Mouse (Mus musculus) liver, embryonic 13.5 days (tissue): ENCODE results near the gene Tia1. TPM values are rescaled to one million over a fixed set of nuclear protein-coding genes. Genes with fewer than 3 reads are reported as not detected.
A peak's percentile ranks its signal among the peaks of the same experiment; 100 is the strongest.

ENCODE experiments used
- ATAC-seq: fragments of 200-750 bp; cut with Nextera tagmentation; 2 replicates; pipeline ENCODE4 v1.8.0; 2017; ENCODE audit warnings: low read depth, mild to moderate bottlenecking, moderate number of reproducible peaks, moderate library complexity
- DNase-seq: peaks from one replicate; pipeline ENCODE4 v3.0.0; 2022
- H3K27ac ChIP-seq: fragments of 300-500 bp; sonication (generic); 2 replicates; pipeline ENCODE4 v1.5.1; 2015; ENCODE audit warnings: moderate library complexity, mild to moderate bottlenecking, inconsistent platforms
- H3K27me3 ChIP-seq: fragments of 300-500 bp; sonication (generic); 2 replicates; pipeline ENCODE4 v1.6.1; 2015; ENCODE audit warnings: mild to moderate bottlenecking, inconsistent platforms
- H3K36me3 ChIP-seq: fragments of 300-500 bp; sonication (generic); 2 replicates; pipeline ENCODE4 v1.6.1; 2015; ENCODE audit warnings: mild to moderate bottlenecking, inconsistent platforms
- H3K4me1 ChIP-seq: fragments of 300-500 bp; sonication (generic); replicated peaks from 2 replicates; pipeline ENCODE4 v1.6.1; 2015; ENCODE audit warnings: inconsistent platforms
- H3K4me2 ChIP-seq: fragments of 300-500 bp; sonication (generic); 2 replicates; pipeline ENCODE4 v1.6.1; 2015; ENCODE audit warnings: inconsistent platforms, mild to moderate bottlenecking, moderate library complexity
- H3K4me3 ChIP-seq: fragments of 300-500 bp; sonication (generic); replicated peaks from 2 replicates; pipeline ENCODE4 v1.5.1; 2015; ENCODE audit warnings: mild to moderate bottlenecking, inconsistent platforms
- H3K9ac ChIP-seq: fragments of 300-500 bp; sonication (generic); 2 replicates; pipeline ENCODE4 v1.6.1; 2015; ENCODE audit warnings: mild to moderate bottlenecking, inconsistent platforms
- H3K9me3 ChIP-seq: fragments of 300-500 bp; sonication (generic); replicated peaks from 2 replicates; pipeline ENCODE4 v1.6.1; 2016; ENCODE audit warnings: inconsistent platforms
- WGBS: fragments of 180-500 bp; shearing (Covaris S2); methylation state at CpG from one replicate; pipeline ENCODE4 v1.1.7; 2015; ENCODE audit not compliant: insufficient replicate concordance; 5-methylcytosine and 5-hydroxymethylcytosine counted together
- polyA plus RNA-seq: library from polyadenylated mRNA; unstranded; fragments of >200 nt; fragmentation: Nextera tagmentation; extraction: Ambion mirVana; gene quantifications from 2 replicates; pipeline ENCODE4 v1.2.1, GENCODE M21; 2015

The Tia1 gene
- polyA plus RNA-seq, result 26.4 and 31.0 TPM in 2 replicates

DNA sequence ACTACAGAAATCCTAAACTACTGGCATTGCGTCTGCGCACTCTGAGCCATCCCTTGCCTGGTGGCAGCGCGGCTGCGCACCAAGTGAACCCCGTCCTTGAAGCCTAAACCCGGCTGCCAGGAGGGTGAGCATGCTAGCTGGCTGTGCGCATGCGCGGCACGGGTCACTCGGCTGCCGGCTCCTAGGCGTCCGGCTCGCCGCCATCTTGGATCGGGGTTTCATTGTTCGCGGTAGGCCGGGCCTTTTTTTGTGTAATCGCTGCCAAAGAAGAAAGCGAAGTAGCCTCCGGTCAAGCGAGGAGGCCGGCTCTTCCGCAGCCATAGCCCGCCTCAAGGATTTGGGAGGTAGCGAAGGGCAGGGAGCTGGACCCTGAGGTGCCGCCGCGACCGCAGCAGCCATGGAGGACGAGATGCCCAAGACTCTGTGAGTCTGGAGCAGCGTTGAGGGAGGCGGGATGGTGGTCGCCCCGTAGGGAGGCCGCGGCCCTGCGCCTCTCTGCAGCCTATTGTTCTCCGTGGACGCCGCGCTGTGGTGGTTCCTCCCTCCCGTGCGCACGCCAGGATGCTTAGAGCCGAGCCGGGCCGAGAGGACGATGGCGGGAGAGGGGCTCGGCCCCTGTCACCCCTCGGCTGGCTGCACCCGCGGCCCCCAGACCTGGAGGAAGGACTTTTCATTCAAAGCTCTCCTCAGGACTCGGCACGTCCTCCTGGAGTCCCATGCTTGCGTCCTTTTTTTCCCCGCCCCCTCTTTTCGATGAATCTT lies at the start of gene Tia1:
Gene Tia1 (plus strand): TSS at position 120 of the 762 bp plus-strand sequence.
- Histone ChIP-seq H3K27ac (peak within 1 kb of the TSS; percentile 92), H3K4me1 (peaks cover 44% of the 10 kb centered on the region), H3K9ac (peak within 1 kb of the TSS; percentile 92), H3K4me2 (peak within 1 kb of the TSS; percentile 82), H3K4me3 (peak within 1 kb of the TSS; percentile 96), H3K9me3 (no peaks in the 10 kb centered on the region), H3K27me3 (no peaks in the 10 kb centered on the region), H3K36me3 (peaks cover 16% of the 10 kb centered on the region)
- DNase-seq (peak; percentile 96), ATAC-seq (peak; percentile 96)
- WGBS, result under 1% methylated on average over 62 of the region's 62 CpGs

DNA sequence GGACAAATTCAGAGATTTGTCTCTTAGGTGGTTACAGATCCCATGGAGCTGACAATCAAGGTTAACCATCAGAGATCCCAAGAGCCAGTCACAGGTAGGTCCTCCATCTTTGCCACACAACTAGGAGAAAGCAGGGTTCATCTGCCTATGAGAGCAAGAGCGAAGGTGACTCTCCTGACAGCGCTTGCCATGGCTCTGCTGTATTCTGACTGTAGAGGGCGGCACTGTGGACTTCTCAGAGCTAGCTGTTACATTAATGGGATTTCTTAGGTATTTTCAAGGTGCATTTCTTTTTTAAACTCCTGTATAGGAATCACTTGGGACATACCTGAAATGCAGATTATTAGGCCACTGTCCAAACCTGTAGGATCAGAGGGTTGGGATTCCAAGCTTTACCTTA lies 49.1 kb upstream of the Tia1 start:
- H3K4me1 ChIP-seq, result no peaks in the 10 kb centered on the region
- no peak overlapping the region for H3K4me3 ChIP-seq
- ATAC-seq (no peak), DNase-seq (no peak)
- WGBS, result 55% methylated on average over 3 of the region's 3 CpGs
- H3K27ac ChIP-seq, result no peak overlapping the region
- H3K9me3 ChIP-seq, result no peaks in the 10 kb centered on the region
- no peaks in the 10 kb centered on the region for H3K36me3 ChIP-seq
- no peaks in the 10 kb centered on the region for H3K27me3 ChIP-seq
- H3K4me2 ChIP-seq, result no peak overlapping the region
- no peak overlapping the region for H3K9ac ChIP-seq

DNA sequence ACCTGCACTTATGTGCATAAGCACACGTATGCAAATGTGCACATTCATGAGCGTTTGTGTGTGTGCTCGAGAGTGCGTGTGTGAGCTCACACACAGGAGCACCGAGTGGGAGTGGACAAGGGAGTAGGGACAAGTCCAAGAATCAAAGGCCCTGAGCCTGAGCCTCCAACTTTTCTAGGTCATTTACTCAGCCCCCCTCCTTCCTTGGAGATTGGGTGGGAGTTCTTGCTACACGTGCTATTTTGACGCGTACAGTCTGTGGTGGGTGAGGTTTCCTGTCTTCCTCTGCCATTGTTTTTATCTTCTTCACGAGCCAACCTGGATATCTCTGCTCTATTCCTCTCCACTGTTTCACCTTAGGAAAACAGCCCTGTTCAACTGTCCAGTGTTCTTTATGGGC lies 47.1 kb upstream of the Tia1 start:
- H3K27me3 ChIP-seq, result no peaks in the 10 kb centered on the region
- H3K27ac ChIP-seq, result no peak overlapping the region
- 46% methylated on average over 9 of the region's 9 CpGs for WGBS
- DNase-seq (no peak), ATAC-seq (no peak)
- H3K9ac ChIP-seq, result no peak overlapping the region
- H3K4me1 ChIP-seq, result no peaks in the 10 kb centered on the region
- no peaks in the 10 kb centered on the region for H3K36me3 ChIP-seq
- no peak overlapping the region for H3K4me2 ChIP-seq
- no peaks in the 10 kb centered on the region for H3K9me3 ChIP-seq
- H3K4me3 ChIP-seq, result no peak overlapping the region

DNA sequence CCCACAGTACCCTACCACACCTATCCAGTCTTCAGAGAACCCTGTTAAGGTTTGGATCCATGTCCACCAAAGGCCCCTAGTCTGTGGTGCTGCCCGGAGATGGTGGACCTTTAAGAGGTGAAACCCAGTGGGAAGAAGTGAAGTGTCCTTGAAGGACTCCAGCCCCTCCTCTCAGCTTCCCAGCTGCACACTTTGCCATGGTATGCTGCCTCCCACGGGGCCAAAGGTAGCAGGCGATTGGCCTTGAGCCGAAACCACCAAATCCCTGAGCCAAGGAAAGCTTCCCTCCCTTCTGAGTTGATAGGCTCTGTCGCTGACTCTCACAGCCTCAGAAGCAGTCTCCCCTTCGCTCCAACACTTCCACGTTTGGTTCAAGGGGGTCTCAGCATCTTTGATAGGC lies 43.3 kb upstream of the Tia1 start:
- Histone ChIP-seq H3K9ac (no peak overlapping the region), H3K36me3 (no peaks in the 10 kb centered on the region), H3K4me3 (no peak overlapping the region), H3K27ac (no peak overlapping the region), H3K4me2 (no peak overlapping the region), H3K9me3 (no peaks in the 10 kb centered on the region), H3K4me1 (peaks cover 9% of the 10 kb centered on the region), H3K27me3 (no peaks in the 10 kb centered on the region)
- ATAC-seq, result no peak
- 67% methylated on average over 7 of the region's 7 CpGs for WGBS
- DNase-seq, result no peak

DNA sequence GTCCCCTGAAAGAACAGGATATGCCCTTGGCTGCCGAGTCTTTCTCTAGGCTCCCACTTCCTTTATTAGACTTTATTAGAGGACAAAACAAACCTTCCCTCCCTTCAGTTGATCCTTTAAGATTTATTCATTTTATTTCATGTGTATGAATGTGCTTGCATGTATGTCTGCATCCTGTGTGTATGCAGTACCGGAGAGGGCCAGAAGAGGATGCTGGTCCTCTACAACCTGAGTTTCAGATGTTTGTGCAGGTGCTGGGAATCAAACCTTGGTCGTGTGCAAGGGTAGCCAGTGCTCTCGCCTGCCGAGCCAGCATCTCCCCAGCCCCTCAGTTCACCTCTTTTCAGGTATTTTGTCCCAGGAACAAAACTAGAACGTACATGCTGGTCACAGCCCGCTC lies 42.6 kb upstream of the Tia1 start:
- no peaks in the 10 kb centered on the region for H3K9me3 ChIP-seq
- no peak overlapping the region for H3K4me2 ChIP-seq
- H3K27me3 ChIP-seq, result no peaks in the 10 kb centered on the region
- no peak overlapping the region for H3K9ac ChIP-seq
- H3K4me1 ChIP-seq, result peaks cover 16% of the 10 kb centered on the region
- H3K27ac ChIP-seq, result no peak overlapping the region
- DNase-seq (no peak), ATAC-seq (no peak)
- no peaks in the 10 kb centered on the region for H3K36me3 ChIP-seq
- no peak overlapping the region for H3K4me3 ChIP-seq
- WGBS, result 75% methylated on average over 7 of the region's 7 CpGs

DNA sequence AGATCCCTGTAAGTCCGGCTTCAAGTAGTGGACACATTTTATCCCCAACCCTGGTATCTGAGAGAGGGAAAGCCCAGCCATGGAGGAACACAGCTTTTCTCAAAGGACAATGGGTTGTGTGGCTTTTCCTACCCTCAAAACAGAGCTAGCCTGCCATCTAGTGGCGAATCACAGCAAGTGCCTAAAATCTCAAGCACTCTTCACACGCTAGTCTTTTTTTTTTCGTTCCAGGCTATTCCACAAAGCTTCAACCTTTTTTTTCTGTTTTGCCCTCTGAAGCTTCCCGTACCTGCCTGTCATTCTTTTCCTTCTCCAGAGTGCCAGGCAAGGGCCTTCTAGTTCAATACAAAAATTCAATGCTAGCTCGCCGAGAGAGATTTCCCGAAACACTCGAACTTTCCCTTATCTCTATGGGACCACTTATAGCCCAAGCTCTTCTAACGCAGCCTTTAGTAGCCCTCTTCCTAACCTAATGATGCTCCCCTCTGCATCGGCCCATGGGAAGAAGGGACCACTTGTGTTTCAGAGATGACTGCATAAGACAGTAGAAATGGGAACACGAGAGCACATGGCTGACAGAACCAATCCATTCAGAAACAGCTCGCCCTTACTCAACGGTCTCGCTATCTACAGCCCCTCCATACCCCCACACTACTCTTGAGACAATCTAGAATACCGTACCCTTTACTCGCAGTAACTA lies 39.4 kb upstream of the Tia1 start:
- H3K27ac ChIP-seq, result peak overlapping the region; percentile 68
- no peak for ATAC-seq
- 1% methylated on average over 17 of the region's 17 CpGs for WGBS

DNA sequence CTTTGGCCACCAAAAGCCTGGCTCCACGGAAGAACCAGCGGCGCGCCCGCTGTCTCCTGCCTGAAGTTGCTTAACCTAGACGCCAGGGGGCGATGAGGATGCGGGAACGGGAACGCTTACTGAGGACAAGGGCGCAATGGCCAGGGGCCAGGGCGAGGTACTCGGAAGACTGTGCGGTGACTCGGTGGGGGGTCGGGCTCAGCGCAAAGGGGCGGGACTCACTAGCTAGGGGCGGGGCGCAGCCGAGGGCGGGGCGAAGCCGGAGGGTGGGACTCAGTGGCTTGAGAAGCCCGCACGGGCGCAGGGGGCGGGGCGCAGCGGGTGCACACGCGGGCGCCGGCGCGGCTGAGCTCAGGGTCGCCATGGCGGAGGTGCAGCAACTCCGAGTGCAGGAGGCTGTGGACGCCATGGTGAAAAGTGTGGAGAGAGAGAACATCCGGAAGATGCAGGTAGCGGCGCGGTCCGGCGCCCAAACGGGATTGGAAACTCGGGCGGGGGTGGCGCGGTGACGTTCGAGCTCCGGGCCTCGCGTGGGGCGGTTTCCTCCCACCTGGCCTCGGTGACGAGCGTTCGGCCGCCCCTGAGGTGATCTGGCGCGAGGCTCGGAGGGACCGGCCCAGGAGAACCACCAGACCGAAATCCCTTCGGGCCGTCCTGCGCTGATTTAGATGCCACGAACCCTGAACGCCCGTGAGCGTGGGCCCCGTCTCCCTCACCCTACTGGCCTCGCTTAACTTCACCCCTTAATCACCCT lies 38.5 kb upstream of the Tia1 start, which contains the start of gene Fam136a:
Gene Fam136a (plus strand): TSS at position 276 of the 754 bp plus-strand sequence.
- under 1% methylated on average over 75 of the region's 76 CpGs for WGBS
- ATAC-seq, result peak; percentile 95
- peak; percentile 90 for DNase-seq
- Histone ChIP-seq H3K27me3 (no peaks in the 10 kb centered on the region), H3K9ac (peak within 1 kb of the TSS; percentile 80), H3K9me3 (no peaks in the 10 kb centered on the region), H3K27ac (peak within 1 kb of the TSS; percentile 84), H3K4me3 (peak within 1 kb of the TSS; percentile 72), H3K4me2 (peak within 1 kb of the TSS; percentile 98), H3K4me1 (peaks cover 40% of the 10 kb centered on the region), H3K36me3 (peaks cover 11% of the 10 kb centered on the region)

More for the DNA sequence above, 39.4 kb upstream of the Tia1 start:
- Histone ChIP-seq H3K36me3 (peaks cover 11% of the 10 kb centered on the region), H3K27me3 (no peaks in the 10 kb centered on the region), H3K4me2 (peak overlapping the region; percentile 98), H3K4me3 (peak overlapping the region; percentile 72), H3K4me1 (peaks cover 36% of the 10 kb centered on the region), H3K9me3 (no peaks in the 10 kb centered on the region), H3K9ac (peak overlapping the region; percentile 78)
- DNase-seq, result peak; percentile 57

DNA sequence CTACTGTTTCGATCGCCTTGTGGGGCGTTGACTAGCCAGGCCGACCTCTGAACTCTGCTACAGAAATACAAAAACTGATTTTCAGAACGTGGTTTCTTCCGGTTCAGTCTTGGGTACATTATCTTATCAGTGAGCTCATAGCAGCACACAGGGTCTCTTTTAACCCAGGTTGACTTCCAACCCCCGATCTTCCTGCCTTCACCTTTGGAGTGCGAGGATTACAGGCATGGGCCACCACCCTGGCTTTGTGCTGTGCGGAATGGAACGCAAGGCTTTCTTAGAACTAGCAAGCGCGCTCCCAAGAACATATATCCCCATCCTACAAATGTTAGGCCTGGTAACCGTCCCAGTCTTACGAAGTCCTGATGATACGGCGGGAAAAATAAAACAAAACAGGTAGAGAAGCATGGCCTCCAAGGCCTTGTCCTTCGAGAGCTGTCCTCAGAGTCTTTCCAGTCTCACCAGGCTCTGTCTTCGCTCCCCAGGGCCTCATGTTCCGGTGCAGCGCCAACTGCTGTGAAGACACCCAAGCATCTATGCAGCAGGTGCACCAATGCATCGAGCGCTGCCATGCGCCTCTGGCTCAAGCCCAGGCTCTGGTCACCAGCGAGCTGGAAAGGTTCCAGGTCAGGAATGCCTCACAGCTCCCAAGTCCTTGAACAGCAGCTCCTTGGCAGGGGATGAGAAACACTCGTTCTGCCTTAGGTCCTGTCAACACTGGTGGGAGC lies 37.7 kb upstream of the Tia1 start:
- H3K27ac ChIP-seq, result peak overlapping the region; percentile 84

DNA sequence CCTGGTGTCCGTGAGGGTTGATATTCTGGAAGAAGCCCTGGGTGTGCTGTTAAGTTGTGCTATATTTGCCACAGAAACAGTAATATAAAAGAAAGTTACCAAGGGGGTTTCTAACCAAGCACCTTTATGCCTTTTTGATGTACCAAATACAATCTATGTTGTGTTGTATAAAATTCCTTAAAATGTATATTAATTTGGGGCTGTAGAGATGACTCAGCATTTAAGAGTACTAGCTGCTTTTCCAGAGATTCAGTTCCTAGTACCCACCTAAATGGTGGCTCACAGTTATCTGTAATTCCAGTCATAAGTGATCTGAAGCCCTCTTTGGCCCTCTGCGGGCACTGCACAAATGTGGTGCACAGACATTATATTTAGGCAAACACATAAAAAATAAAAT lies 37.2 kb upstream of the Tia1 start:
- Histone ChIP-seq H3K4me2 (peak overlapping the region; percentile 98), H3K27me3 (no peaks in the 10 kb centered on the region), H3K36me3 (peaks cover 11% of the 10 kb centered on the region), H3K4me1 (peaks cover 46% of the 10 kb centered on the region), H3K9ac (peak overlapping the region; percentile 80), H3K27ac (peak overlapping the region; percentile 84), H3K9me3 (no peaks in the 10 kb centered on the region), H3K4me3 (peak overlapping the region; percentile 72)
- ATAC-seq, result no peak
- WGBS, result 58% methylated on average over 2 of the region's 2 CpGs
- DNase-seq, result peak; percentile 8

More for the DNA sequence above, 37.7 kb upstream of the Tia1 start:
- Histone ChIP-seq H3K4me1 (peaks cover 46% of the 10 kb centered on the region), H3K9ac (peak overlapping the region; percentile 80), H3K4me3 (peak overlapping the region; percentile 72), H3K36me3 (peaks cover 11% of the 10 kb centered on the region), H3K4me2 (peak overlapping the region; percentile 98), H3K27me3 (no peaks in the 10 kb centered on the region), H3K9me3 (no peaks in the 10 kb centered on the region)
- DNase-seq (peak; percentile 29), ATAC-seq (no peak; the same call in 1 of the 2 replicates)
- WGBS, result 36% methylated on average over 25 of the region's 25 CpGs

DNA sequence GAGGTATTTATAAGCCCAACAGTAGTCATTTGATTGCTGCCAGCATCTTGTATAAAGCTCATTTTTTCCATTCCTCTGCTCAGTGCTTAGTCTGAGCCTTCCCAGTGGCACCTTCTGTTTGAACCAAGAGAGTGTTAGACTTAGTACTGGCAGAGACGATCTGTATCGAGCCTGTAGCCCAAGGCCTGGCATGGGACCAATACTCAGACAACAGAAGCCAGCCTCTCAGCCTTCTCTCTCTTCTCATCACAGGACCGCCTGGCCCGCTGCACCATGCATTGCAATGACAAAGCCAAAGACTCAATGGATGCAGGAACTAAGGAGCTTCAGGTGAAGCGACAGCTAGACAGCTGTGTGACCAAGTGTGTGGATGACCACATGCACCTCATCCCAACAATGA lies 35.5 kb upstream of the Tia1 start:
- H3K4me3 ChIP-seq, result no peak overlapping the region
- H3K27ac ChIP-seq, result no peak overlapping the region
- no peaks in the 10 kb centered on the region for H3K9me3 ChIP-seq

More for the DNA sequence above, 35.5 kb upstream of the Tia1 start:
- H3K27me3 ChIP-seq, result no peaks in the 10 kb centered on the region
- no peak overlapping the region for H3K9ac ChIP-seq
- 84% methylated on average over 5 of the region's 5 CpGs for WGBS
- H3K4me2 ChIP-seq, result no peak overlapping the region
- peaks cover 15% of the 10 kb centered on the region for H3K36me3 ChIP-seq
- ATAC-seq, result no peak
- no peak for DNase-seq
- H3K4me1 ChIP-seq, result peaks cover 63% of the 10 kb centered on the region
